Mouse (Mus musculus) brain, embryonic 18.5 days (tissue): ENCODE measurements at regions not wholly inside any gene's neighbourhood (a gene's known extent, or its start where the extent isn't known, plus 50 kb on each side); places are given as distances from the start of the nearest gene placed in this dataset.
"Not testable (repeated sequence)": the region's sequence is repeated elsewhere in the genome, so short reads cannot be mapped to it uniquely, and the experiment has no call there.

ENCODE experiments used
- DNase-seq: peaks from one replicate; pipeline ENCODE4 v3.0.0-alpha.2; 2012; ENCODE audit warnings: low read depth, low spot score

DNA sequence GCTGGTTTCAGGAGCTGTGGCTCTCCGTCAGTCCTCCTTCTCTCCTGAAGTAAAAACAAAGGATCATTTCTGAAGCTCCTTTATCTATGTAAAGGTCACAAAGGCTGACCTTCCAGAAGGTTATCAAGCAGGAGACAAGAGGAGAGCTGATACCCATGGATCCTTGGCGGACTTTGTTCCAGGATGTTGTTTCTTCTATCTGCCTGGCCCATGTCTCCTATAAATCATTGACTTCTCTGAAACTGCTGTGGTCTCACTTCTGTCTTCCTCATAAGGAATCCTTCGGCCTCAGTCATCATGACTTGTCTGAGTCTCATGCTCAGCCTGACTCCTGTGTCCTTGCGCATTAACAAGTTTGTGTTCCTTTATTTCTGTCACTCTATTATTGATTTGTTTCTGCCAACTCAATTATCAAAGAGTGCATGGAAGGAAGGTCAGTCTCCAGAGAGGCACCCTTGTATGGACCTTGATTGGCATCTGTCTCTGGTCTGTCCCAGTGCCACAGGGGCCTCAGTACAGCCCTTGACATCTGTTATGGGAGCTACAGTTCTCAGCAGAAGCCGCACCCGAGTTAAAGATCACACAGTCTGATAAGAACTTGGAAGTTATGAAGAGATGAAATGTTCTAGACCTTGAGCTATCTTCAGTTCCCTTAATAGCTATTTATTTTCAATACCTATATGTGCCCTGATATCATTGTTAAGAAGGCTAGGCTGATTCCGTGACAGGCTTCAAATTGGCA, 53.2 kb upstream of the Dazl start:
- DNase-seq, result no peak

DNA sequence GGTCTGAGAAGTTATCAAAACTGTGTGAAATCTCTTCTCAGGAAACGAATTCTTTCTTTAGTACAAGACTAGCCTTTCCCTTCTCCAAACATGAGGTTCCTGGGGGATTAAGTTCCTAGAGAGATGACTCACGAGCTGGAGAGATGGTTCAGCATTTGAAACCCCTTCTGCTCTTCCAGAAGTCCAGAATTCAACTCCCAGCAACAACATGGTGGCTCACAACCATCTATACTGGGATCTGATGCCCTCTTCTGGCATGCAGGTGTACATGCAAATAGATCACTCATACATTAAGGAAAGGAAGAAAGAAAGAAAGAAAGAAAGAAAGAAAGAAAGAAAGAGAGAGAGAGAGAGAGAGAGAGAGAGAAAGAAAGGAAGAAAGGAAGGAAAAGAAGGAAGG, 60.4 kb upstream of the Dazl start:
- not testable (repeated sequence) for DNase-seq

DNA sequence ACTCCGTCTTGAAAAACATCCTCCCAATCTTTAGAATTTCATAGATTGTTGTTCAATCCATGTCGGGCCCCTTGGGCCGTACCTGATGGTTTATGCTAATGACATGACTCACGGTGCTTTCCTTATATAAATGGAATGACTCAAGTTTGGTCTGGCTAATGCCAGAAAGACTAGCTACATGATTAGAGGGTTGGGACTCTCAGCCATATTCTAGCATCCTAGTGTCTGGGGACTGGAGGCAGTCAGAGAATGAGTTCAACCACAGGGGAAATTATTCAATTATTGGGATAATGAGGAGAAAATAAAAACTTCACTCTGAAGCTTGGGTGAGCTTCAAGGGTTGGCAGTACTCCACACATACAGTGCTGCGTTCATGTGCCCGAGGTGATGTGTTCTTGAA, 60.9 kb upstream of the Dazl start:
- no peak for DNase-seq

DNA sequence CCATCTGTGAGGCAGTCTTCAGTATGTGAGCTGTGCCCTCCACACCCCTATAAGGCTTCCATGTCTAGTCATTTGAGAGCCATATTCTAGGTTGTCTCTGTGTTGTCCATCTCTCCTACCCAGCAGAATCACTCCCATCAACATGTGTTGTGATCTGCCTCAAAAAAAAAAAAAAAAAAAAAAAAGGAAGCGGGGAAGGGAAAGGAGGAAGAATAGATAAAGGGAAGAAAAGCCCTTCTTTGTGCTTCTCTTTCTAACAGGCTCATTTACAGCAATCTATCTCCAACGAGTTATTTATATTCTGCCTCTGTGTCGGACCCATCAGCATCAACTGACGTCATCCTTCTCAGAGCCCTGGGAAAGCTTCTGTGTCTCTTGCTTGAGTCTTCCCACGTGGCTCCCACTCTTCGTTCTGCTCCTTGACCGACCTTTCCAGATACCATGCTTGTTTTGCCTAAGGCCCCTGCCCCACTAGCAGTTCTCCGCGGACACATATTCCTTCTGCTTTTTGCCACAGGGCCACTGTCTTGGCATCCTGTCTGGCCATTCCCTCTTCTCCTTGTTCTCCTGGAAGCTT, 68.3 kb upstream of the Dazl start:
- no peak for DNase-seq

DNA sequence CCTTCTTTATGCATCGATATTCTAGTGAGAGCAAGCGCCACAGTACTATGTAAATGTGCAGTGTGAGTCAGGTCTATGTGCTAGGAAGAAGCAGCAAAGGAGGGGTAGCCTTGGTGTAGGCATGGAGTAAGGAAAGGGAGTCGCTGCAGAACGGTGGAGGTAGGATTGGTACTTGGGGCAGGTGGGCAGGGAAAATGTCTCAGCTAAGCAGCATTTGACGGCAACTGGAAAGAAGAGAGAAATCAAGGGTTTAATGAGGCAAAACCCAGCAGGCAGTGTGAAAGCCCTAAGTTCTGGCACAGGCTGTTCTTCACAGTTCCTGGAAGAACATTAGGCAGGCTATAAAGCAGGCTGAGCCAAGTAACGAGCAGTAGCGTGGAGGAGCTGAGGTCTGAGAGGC, 72.0 kb upstream of the Dazl start:
- no peak for DNase-seq

DNA sequence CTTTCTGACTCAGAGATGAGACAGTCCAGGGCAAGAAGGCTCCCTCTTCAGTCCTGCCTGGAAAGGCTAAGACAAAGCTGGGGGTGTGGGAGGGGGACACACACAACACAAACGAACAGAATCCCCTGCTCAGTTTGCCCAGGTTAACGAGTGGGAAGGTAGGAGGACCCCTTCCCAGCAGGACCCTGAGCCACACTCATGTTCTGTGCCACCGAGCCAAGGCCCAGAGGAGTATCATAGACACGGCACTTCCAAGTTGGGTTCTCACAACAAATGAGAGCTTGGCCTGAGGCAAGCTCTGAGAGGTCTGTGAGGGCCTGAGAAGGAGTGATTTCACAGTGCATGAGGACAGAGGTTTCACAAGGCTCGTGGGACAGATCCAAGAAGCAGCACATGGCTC, 72.7 kb upstream of the Dazl start:
- no peak for DNase-seq

DNA sequence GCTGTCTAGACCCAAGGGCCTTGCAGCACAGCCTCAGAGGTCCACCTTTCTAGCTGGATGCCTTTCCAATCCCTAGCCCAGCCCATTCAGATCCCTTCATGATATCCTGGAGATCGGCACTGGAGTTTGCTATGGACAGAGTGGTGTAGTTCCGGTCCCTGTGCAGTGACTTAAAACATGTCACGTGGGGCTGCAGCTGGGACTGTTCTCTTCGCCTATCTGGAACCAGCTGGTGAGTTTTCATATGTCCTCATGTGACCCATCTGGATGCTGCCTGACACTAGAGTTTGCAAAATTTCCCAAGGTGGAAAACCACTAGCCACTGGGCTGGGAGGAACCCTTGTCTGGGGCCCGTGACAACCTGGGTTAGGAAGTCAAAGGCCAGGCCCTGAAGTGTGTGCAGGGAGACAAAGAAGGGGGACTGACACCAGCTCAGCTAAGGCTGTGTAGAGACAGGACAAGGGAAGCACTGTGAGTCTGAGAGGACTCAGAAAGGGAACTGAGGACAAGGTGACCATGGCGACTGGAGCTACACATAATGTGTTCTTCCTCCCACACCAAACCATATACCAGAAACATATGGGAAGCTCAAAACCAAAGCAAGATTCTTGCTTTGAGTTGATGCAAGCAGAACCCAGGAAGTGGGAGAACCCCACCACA, 75.9 kb upstream of the Dazl start:
- DNase-seq, result no peak

DNA sequence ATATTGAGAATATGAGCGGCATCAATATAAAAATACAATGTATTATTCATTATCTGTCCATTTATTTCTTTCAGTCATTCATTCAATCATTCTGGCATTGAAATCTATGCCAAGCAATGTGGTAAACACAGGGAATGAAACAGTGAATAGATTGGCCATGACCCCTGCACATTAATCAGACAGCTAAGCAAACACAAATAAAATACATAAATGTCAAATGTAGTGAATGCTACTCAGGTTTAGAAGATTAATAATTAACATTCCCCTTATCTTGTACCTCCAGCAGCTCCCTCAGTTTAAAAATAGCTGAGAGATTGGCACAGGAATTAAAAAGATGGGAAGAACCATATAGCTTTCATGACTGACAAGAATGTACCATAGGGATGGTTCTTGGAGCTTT, 77.0 kb upstream of the Dazl start:
- no peak for DNase-seq

DNA sequence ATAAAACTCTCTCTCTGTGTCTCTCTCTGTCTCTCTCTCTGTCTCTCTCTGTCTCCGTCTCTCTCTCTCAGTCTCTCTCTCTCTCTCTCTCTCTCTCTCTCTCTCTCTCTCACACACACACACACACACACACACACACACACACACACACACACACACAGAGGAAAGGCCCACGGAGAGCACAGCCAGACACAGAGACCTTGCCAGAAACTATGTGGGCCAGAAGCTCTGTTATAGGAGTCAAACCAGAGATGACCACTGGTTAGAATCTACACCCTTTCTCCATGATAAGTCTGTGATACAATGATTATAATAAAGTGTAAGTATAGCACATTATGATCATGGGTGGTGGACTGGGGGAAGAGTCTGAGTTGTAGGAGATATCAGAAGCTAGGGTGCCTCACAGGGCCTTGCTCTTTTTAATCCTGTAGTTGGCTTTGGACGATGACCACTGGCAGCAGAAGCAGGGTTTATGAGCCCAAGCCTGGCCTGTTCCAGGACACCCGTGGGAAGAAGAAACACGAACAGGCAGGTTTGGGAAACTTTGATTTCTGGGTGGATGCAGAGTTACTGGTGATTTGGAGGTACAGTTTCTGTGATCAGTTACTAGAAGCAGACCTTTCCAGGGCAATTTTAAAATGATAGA, 80.2 kb upstream of the Dazl start:
- no peak for DNase-seq

DNA sequence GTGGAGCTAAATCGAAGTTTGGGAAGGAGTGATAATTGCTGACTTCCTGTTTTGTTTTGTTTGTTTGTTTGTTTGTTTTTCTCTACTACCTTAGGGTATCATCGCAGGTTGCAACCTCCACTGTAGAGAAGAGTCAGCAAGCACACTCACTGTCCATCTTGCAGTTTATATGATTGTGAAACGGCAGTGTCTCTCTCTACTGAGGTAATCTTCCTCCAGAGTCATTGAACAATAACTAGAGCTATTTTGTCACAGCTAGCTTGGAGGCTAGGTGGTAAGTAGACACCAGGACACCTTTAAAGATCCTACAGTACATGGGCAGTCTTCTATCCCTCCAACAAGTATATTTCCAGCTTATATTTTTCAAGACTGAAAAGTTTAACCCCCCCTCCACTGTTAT, 82.0 kb upstream of the Dazl start:
- no peak for DNase-seq

DNA sequence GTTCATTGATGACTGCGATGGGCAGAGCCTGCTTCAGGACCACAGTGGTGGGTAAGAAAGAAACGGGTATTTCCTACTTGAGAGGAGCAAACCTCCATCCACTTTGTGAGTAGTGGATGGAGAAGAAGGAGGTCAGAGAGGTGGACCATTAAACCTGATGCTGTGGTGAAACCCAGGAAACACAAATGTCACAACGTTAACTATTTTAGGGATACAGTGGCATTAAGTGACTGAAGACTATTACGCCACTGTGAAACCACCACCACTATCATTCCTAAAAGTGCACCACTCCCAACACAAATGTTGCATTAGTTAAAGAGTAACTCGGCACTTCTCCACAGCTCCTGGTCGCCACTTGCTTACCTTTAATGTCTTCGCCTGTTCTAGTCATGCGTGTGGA, 83.3 kb upstream of the Dazl start:
- no peak for DNase-seq

DNA sequence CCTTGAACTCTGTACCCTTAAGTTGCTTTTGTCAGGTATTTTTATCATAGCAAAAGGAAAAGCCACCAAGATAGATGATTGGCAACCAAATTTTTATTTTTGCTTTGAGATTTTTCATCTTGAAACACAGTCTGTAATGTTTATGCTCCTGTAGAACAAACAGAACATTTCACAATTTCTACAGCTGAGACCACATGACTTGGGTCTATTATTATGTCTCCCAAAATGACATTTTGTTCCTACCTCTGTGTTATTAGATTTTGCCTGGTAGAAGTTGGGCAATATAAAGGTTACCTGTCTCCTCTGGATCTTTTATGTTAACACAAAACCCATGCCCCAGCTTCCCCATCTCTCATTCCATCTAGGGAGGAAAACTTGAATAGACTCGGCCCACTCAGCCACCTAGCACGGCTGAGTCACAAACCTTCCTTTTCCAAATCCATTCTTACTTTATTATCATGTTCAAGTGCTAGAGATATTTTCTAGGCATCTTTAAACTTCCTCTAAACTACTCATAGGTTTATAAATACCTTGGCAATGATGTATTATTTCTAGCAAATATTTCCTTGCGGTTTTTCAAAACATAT, 84.8 kb upstream of the Dazl start:
- DNase-seq, result no peak

DNA sequence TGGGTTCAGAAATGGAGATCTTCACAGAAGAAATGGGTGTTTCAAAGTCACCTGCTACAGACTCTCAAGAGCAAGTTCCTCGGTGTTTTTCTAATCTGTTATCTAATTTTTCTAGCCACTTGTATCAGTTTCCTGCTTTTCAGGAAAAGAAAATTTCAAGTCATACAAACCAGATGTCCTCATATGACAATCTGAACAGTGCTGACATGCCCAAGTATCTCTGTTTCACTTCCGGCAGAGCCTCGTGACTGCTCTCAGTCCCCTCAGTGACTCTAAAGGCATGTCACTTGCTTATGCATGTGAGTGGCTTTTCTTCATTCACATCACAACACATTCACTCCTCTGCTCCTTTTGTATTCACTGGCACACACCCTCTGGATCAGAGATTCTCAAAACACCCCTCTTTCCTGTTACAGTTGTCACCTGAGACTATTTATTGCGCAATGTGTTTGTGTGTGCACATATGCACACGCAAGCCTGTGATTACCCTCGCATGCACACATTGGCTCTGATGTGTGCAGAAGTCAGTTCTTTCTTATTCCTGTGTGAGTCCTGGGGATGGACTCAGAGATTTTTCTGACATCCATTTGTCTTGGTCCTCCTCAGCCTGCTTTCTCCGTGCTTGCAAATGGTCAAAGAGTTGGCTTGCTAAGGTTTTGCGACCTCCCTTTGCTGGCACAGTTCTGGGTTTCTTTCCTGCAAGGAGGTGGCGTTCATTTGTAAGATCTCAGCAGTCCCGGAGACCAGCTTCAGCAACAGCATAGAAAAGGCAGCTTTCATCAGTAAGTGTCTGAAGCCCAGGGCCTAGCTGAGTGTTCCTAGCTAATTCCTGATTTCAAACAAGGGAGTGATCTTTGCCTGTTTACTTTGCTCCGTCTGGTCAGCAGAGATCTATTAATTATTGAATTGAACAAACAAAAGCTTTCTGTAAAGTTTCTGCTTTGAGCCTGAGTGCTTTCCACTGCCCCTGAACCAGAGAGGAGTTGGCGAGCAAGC, 95.6 kb upstream of the Dazl start:
- DNase-seq, result no peak

DNA sequence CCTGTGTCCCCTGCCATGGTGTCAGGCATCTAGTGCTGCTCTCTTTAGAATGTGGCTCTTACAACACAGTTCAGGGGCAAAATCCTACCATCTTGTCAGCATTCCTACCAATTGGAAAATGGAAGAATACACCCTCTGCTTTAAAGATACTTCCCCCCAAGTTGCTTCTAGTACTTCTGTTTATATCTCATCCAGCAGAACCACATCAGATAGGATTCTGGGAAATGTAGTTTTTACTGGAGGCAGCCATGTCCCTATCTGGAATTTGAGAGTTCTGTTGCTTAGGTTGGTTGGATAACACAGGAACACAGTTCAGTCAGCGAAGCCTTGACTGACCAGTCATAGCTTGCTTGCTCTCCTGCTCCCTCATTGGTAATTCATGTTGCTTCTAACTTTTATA, 96.7 kb upstream of the Dazl start:
- DNase-seq, result no peak

DNA sequence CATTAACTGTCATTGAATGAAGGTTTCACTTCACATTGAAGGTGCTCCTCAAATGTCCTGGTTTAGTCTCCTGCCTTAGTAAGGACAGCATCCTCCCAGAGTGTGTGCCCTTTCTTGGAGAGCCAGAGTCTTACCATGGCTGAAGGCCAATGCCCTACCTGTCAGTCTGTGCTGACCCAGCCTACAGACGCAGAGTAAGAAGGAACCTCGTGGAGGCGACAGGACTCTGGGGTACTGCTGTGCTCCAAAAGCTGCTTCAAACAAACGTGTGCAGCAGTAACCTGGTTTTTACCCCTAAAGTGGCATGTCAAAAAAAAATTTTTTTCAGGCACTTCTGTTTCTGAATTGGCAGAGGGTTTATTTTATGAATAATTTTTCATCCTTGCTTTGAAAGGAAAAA, 97.8 kb upstream of the Dazl start:
- no peak for DNase-seq

DNA sequence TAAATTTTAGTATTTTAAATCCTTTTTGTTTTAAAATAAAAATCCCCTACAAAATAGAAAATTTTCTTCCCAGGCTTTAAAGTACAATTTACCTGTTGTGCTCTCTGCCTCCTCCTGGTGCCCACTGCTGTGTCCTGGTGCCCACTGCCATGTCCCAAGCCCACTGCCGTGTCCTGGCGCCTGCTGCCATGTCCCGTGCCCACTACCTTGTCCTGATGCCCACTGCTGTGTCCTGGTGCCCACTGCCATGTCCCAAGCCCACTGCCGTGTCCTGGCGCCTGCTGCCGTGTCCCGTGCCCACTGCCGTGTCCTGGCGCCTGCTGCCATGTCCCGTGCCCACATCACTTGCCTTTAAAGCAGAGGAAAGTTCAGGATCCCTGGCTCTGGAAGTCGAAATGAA, 98.6 kb upstream of the Dazl start:
- no peak for DNase-seq

DNA sequence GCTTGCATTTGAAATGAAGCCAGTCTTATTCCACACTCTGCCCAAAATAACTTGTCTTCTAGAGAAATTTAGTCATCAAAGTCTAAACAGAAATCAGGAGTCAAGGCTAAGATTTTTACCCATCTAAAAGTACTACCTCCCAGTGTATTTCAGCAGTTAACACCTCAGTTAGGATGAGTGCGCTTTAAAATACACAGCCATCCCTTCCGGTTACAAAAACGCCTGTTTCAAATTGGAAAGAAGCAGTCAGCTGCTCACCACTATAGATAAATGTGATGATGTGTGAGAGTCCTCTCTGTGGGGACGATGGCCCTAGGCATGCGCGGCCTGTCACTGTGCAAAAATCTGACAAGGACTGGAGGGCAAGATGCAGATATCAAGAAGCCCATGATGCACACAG, 99.0 kb upstream of the Dazl start:
- DNase-seq, result no peak

DNA sequence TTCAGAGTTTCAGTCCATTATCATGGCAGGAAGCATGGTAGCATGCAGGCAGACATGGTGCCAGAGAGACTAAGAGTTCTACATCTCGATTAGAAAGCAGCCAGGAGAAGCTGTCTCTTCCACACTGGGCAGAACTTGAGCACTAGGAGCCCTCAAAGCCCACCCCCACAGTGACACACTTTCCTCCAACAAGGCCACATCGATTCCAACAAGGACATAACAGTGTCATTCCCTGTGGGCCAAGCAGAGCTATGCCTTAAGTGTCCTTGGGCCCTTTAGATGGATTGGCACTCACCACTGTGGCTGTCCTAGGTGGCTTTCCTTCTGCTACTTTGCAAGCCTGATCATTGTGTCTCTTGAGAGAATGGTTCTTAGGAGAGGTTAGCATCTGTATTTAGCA, 99.5 kb upstream of the Dazl start:
- no peak for DNase-seq

DNA sequence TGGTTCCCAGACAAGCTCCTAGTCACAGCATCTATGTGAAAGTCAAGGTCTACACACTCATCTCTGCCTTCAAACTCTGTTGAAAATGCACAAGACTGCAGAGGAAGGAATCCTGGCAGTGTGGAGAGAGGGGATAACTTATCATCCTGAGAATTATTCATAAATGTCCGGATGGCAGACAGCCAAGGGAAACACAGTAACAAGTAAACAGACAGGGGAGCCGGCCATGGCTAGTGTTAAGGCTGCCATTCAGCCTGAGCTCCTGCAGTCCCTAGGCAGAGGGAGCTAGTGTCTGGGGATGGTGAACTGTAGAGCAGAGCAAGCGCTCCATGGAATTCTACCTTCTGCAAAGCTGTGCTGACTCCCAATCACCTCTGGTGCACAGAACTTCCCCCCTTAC, 100.3 kb upstream of the Dazl start:
- DNase-seq, result no peak

DNA sequence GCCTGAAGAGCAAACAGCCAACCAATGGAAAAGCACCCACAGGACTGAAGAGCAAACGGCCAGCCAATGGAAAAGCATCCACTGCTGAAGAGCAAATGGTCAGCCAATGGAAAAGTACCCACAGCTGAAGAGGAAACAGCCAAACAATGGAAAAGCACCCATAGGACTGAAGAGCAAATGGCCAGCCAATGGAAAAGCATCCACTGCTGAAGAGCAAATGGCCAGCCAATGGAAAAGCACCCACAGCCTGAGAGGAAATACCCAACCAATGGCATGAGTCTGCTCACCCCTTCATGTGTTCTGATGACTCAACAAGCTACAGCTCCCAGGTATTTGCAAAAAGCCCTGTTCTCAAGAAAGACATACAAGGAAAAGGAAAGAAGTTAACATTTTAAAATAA, 101.4 kb upstream of the Dazl start:
- DNase-seq, result no peak

DNA sequence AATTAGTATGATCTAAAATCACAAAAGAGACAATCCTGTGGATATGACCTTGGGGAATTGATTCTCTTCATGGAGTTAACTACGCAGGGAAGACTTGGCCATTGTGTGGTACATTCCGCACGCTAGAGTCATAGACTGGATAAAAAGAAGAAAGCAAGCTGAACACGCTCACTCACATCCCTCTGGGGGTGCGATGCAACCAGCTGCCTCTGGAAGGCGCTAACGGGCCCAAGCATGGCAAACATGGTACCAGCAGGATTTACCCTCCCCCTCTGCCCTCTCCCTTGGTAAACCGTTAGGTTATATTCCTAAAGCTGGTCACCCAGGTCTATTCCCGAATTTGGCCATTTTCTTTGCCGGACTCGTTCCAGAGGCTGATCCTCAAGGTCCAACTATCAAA, 102.2 kb upstream of the Dazl start:
- DNase-seq, result no peak
